Mouse (Mus musculus): ENCODE measurements around the gene Trit1.
"Not testable (repeated sequence)": the region's sequence is repeated elsewhere in the genome, so short reads cannot be mapped to it uniquely, and the experiment has no call there.

Trit1 gene

DNA sequence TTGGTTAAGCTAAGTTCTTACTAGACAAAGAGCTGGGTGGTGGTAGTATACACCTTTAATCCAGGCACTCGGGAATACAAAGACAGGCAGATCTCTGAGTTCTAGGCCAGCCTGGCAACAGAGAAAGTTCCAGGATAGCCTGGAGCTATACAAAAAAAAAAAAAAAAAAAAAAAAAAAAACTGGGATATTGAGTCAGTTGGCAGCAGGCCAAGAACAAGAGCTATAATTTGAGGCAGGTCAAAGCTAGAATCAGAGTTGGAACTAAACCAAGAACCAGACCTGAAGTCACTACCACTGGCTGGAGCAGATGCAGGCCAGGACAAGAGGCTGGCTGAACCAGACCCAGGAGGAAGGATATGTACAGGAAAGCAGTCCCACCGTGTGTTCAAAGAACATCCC is 35.7 kb upstream of the Trit1 start:
- peaks cover 33% of the 10 kb centered on the region for H3K4me1 ChIP-seq (replicated peaks; ENCODE audit: low read depth, low read length)
- H3K27me3 ChIP-seq (ENCODE audit: insufficient read depth, low read length): peaks cover 34% of the 10 kb centered on the region
- no peak overlapping the region for H3K4me3 ChIP-seq (replicated peaks; ENCODE audit: low read length)
- TF ChIP-seq NANOG (IDR thresholded peaks at IDR 0.05; ENCODE audit: borderline replicate concordance, low read length) (no peak), POU5F1 (IDR thresholded peaks at IDR 0.05; ENCODE audit: borderline replicate concordance, low read length) (no peak), CTCF (conservative IDR thresholded peaks at IDR 0.05; ENCODE audit: low read length) (no peak)
- no peaks in the 10 kb centered on the region for H3K36me3 ChIP-seq (ENCODE audit: insufficient read depth, low read length)
- H3K9me3 ChIP-seq (ENCODE audit: low read length): no peaks in the 10 kb centered on the region

DNA sequence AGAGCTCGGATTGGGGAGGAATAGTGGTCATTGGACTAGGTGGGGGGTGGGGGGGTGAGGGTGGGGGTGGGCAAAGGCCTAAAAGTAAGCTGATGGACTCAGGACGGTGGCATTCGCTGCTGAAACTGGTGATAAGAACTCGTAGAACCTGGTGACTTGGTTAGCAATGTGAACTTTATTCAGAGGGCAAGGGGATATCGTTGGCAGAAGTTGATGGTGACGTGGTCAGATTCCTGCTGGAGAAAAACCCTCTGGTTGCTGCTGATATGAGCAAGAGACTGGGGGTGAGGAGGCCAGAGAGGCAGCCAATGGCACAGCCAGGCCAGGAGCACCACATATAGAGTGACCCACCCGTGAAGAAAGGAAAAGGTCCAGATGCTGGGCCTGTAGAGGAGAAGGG is 35.2 kb upstream of the Trit1 start:
- no peaks in the 10 kb centered on the region for H3K36me3 ChIP-seq (ENCODE audit: insufficient read depth, low read length)
- TF ChIP-seq NANOG (IDR thresholded peaks at IDR 0.05; ENCODE audit: borderline replicate concordance, low read length): no peak
- TF ChIP-seq CTCF (conservative IDR thresholded peaks at IDR 0.05; ENCODE audit: low read length): no peak
- TF ChIP-seq POU5F1 (IDR thresholded peaks at IDR 0.05; ENCODE audit: borderline replicate concordance, low read length): no peak
- peaks cover 33% of the 10 kb centered on the region for H3K4me1 ChIP-seq (replicated peaks; ENCODE audit: low read depth, low read length)
- no peaks in the 10 kb centered on the region for H3K9me3 ChIP-seq (ENCODE audit: low read length)
- H3K27me3 ChIP-seq (ENCODE audit: insufficient read depth, low read length): peaks cover 31% of the 10 kb centered on the region
- 0 out of 2 replicates have a peak overlapping the region, but pooled peaks have one; percentile 23 for H3K4me3 ChIP-seq (replicated peaks; ENCODE audit: low read length)

DNA sequence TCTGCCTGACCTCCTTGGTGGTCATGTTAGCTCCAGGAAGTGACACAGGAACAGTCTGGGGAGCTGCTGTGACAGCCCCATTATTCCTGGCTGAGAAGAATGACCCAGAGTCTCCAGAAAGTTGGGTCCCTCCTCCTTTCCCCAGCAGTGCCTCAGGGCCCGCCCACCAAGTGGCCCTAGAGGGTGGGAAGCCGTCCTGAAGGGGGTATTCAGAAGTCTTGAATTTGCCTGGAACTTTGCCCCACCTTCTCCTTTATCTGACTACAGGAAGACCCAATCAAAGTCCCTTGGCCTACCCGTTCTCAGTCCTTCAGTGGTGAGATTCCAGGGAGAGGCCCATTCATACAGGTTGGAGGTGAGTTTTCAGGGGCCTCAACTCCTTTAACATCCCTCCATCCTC is 34.5 kb upstream of the Trit1 start:
- Histone ChIP-seq H3K36me3 (ENCODE audit: insufficient read depth, low read length) (no peaks in the 10 kb centered on the region), H3K4me1 (replicated peaks; ENCODE audit: low read depth, low read length) (peaks cover 37% of the 10 kb centered on the region), H3K27me3 (ENCODE audit: insufficient read depth, low read length) (peaks cover 31% of the 10 kb centered on the region), H3K9me3 (ENCODE audit: low read length) (no peaks in the 10 kb centered on the region), H3K4me3 (replicated peaks; ENCODE audit: low read length) (0 out of 2 replicates have a peak overlapping the region, but pooled peaks have one; percentile 23)
- no peak for TF ChIP-seq NANOG (IDR thresholded peaks at IDR 0.05; ENCODE audit: borderline replicate concordance, low read length)
- TF ChIP-seq POU5F1 (IDR thresholded peaks at IDR 0.05; ENCODE audit: borderline replicate concordance, low read length): no peak
- TF ChIP-seq CTCF (conservative IDR thresholded peaks at IDR 0.05; ENCODE audit: low read length): no peak

DNA sequence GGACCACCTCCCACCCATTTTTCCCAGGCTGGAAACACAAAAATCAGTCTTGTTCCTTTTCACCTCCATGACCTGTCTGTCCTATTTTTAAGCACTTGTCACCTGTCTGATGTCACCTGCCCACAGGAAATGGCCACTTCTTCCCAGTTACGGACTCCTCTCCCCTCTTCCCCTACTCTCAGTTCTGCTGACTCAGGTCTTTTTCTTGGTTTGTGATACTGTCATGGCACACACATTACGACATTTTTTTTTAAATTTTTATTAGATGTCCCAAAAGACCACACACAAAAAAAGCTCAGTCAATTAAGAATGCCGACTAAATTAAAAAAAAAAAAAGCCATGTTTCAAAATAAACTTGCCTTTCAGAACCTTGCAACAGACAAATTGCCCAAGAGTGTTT is 33.9 kb upstream of the Trit1 start:
- Histone ChIP-seq H3K4me3 (replicated peaks; ENCODE audit: low read length) (no peak overlapping the region), H3K9me3 (ENCODE audit: low read length) (no peaks in the 10 kb centered on the region), H3K27me3 (ENCODE audit: insufficient read depth, low read length) (peaks cover 29% of the 10 kb centered on the region), H3K36me3 (ENCODE audit: insufficient read depth, low read length) (no peaks in the 10 kb centered on the region), H3K4me1 (replicated peaks; ENCODE audit: low read depth, low read length) (peaks cover 40% of the 10 kb centered on the region)
- TF ChIP-seq CTCF (conservative IDR thresholded peaks at IDR 0.05; ENCODE audit: low read length): no peak
- no peak for TF ChIP-seq POU5F1 (IDR thresholded peaks at IDR 0.05; ENCODE audit: borderline replicate concordance, low read length)
- TF ChIP-seq NANOG (IDR thresholded peaks at IDR 0.05; ENCODE audit: borderline replicate concordance, low read length): no peak

DNA sequence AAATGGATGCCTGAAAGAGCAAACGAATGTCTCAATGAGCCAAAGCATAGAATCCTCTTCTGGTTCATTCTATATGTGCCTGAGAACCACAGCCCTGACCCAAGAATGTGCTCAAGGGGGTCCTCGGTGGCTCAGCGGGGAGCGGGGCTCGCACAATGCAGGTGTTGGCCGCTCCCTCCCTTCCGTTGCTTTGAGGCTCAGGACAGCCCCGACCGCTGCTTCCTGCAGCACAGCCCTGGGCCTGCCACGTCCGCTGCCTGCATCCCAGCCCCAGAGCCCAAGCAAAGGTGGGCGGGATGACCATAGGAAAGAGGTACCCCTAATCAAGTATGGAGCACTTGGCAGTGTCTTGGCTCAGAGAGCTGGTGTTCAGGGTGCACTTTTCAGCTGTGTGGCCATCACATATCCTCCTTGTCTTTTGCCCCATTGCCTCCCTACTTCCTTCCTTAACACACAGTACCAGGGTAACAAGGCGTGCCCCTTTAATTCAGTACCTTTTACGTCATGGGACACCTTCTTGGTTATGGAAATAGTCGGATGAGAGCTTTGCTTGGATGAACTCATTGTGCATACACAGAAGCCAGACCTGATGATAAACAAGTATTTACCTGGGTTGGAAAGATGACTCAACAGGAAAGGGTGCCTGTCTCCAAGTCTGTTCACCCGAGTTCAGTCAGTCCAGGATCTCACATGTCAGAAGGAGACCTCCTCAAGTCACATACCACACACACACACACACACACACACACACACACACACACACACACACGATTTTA is 32.7 kb upstream of the Trit1 start:
- Histone ChIP-seq H3K27me3 (ENCODE audit: insufficient read depth, low read length) (peaks cover 29% of the 10 kb centered on the region), H3K4me3 (replicated peaks; ENCODE audit: low read length) (peak overlapping the region; percentile 45), H3K4me1 (replicated peaks; ENCODE audit: low read depth, low read length) (peaks cover 40% of the 10 kb centered on the region), H3K36me3 (ENCODE audit: insufficient read depth, low read length) (no peaks in the 10 kb centered on the region), H3K9me3 (ENCODE audit: low read length) (no peaks in the 10 kb centered on the region)
- no peak for TF ChIP-seq POU5F1 (IDR thresholded peaks at IDR 0.05; ENCODE audit: borderline replicate concordance, low read length)
- no peak for TF ChIP-seq CTCF (conservative IDR thresholded peaks at IDR 0.05; ENCODE audit: low read length)
- no peak for TF ChIP-seq NANOG (IDR thresholded peaks at IDR 0.05; ENCODE audit: borderline replicate concordance, low read length)

DNA sequence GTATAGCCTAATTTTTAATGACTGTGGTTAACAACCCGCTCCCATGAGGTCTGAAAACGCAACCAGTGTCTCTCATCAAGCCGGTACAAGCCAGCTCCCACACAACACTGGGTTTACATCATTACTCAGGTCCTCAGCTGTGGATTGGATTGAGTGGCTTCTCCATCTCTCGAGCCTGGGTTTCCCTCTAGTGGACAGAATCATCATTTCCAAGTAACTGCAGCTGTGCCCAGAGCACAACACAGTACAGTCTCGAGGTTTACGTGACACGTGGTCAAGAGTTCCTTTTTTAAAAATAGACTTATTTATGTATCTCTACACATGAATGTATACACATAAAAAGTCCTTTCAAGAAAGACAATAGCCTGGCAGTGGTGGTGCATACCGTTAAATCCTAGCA is 31.3 kb upstream of the Trit1 start:
- TF ChIP-seq NANOG (IDR thresholded peaks at IDR 0.05; ENCODE audit: borderline replicate concordance, low read length) (no peak), CTCF (conservative IDR thresholded peaks at IDR 0.05; ENCODE audit: low read length) (peak; percentile 41)
- peaks cover 40% of the 10 kb centered on the region for H3K4me1 ChIP-seq (replicated peaks; ENCODE audit: low read depth, low read length)
- peaks cover 23% of the 10 kb centered on the region for H3K27me3 ChIP-seq (ENCODE audit: insufficient read depth, low read length)
- no peak overlapping the region for H3K4me3 ChIP-seq (replicated peaks; ENCODE audit: low read length)
- no peaks in the 10 kb centered on the region for H3K9me3 ChIP-seq (ENCODE audit: low read length)
- no peaks in the 10 kb centered on the region for H3K36me3 ChIP-seq (ENCODE audit: insufficient read depth, low read length)

DNA sequence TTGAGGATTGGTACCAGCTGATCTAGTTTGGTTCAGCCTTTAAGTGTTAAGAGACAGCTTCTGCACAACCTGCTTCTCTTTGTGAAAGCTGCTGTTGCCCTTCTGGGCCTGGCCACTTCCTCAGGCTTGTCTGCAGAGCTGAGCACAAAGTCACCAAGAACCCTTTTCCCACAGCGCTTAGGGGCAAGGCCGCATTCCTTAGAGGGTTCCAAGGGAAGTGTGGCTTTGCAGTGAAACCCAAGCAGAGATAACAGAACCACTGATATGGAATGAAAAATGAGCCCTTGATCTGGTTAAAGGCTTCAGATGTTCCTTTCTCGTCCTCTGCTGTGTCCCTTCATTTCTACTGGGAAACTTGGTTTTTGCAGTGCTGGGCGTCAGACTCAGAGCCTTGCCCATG is 29.0 kb upstream of the Trit1 start:
- H3K9me3 ChIP-seq (ENCODE audit: low read length): no peaks in the 10 kb centered on the region
- no peaks in the 10 kb centered on the region for H3K36me3 ChIP-seq (ENCODE audit: insufficient read depth, low read length)

DNA sequence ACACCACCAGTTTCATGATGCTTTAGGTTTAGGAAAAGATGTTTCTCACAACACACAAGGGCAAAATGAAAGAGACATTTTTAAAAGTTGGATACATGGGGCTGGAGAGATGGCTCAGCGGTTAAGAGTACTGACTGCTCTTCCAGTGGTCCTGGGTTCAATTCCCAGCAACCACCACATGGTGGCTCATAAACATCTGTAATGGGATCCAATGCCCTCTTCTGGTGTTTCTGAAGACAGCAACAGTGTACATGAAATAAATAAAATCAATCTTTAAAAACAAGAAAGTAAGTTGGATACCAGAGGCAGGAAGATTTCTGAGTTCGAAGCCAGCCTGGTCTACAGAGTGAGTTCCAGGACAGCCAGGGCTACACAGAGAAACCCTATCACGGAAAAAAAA is 28.4 kb upstream of the Trit1 start:
- TF ChIP-seq CTCF (conservative IDR thresholded peaks at IDR 0.05; ENCODE audit: low read length): peak; percentile 56
- H3K4me3 ChIP-seq (replicated peaks; ENCODE audit: low read length); H3K9me3 ChIP-seq (ENCODE audit: low read length); H3K36me3 ChIP-seq (ENCODE audit: insufficient read depth, low read length): not testable (repeated sequence)
- peaks cover 23% of the 10 kb centered on the region for H3K4me1 ChIP-seq (replicated peaks; ENCODE audit: low read depth, low read length)
- H3K27me3 ChIP-seq (ENCODE audit: insufficient read depth, low read length): peaks cover 11% of the 10 kb centered on the region

More for the DNA sequence above, 29.0 kb upstream of the Trit1 start:
- Histone ChIP-seq H3K4me3 (replicated peaks; ENCODE audit: low read length) (no peak overlapping the region), H3K27me3 (ENCODE audit: insufficient read depth, low read length) (peaks cover 12% of the 10 kb centered on the region), H3K4me1 (replicated peaks; ENCODE audit: low read depth, low read length) (peaks cover 28% of the 10 kb centered on the region)
- TF ChIP-seq CTCF (conservative IDR thresholded peaks at IDR 0.05; ENCODE audit: low read length) (no peak), NANOG (IDR thresholded peaks at IDR 0.05; ENCODE audit: borderline replicate concordance, low read length) (no peak), POU5F1 (IDR thresholded peaks at IDR 0.05; ENCODE audit: borderline replicate concordance, low read length) (no peak)

DNA sequence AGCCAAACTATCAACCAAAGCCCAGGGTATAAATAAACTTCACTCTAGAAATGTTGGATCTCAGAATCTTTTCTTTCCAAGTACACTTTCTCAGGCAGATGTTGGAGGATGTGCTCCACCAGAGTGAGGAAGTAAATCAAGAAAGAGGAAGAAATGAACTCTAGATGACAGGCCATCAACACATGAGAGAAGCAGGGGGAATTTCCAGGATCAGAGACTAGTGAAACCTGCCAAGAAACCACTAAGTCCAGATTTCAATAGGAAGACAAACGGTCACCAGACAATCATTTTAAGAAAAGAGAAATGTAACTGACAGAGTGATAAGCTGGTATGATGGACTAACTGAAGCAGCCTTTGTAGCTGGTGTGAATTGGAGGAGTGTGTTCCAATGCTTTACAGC is 25.2 kb upstream of the Trit1 start:
- Histone ChIP-seq H3K36me3 (ENCODE audit: insufficient read depth, low read length) (no peaks in the 10 kb centered on the region), H3K4me3 (replicated peaks; ENCODE audit: low read length) (no peak overlapping the region), H3K4me1 (replicated peaks; ENCODE audit: low read depth, low read length) (peaks cover 11% of the 10 kb centered on the region), H3K9me3 (ENCODE audit: low read length) (no peaks in the 10 kb centered on the region), H3K27me3 (ENCODE audit: insufficient read depth, low read length) (peaks cover 4% of the 10 kb centered on the region)
- TF ChIP-seq NANOG (IDR thresholded peaks at IDR 0.05; ENCODE audit: borderline replicate concordance, low read length) (no peak), CTCF (conservative IDR thresholded peaks at IDR 0.05; ENCODE audit: low read length) (no peak), POU5F1 (IDR thresholded peaks at IDR 0.05; ENCODE audit: borderline replicate concordance, low read length) (no peak)

All from E14TG2a.4 (cell line).